Mouse (Mus musculus): ENCODE measurements around the gene Afp.

The Afp gene

GRCm38 (mm10) chr5:90509828-90510592, 19.5 kb downstream of the Afp start:
- DNase-seq: no peak

- DNase-seq: no peak
Observed at GRCm38 (mm10) chr5:90512288-90512955, 21.9 kb downstream of the Afp start.

- no peak for DNase-seq
Observed at GRCm38 (mm10) chr5:90515561-90515960, 25.0 kb downstream of the Afp start.

DNA sequence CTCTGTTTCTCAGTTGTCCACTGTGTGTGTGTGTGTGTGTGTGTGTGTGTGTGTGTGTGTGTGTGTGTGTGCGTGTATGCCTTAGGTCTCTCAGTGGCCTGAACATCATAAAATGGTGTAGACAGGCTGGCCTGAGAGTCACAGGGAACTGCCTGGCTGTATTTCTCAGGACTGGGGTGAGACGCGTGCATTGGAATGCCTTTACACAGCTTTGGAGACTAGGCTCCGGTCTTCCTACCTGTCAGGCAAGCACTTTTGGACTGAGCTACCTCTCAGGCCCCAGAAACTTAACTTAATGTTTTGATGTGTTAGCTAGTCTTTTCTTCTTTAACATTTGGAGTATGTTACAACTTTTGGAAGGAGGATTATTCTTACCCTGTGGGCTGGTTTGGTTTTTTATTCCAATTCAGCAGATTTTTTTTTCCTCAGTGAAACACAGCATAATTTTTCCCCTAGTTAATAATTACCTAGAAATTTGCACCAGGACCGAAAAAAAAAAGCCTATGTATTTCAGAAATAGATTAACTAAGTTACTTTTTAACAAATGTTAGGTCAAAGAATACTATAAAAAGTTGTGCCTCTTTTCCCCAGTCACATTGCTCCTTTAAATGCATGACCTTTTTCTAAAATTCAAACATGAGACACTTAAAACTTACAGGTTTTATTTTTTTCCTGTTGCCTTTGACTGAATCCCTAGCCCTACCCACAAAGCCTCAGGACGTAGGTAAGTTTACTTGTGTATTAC, 28.0 kb downstream of the Afp start, which contains the start of gene Afm:
TSS of gene Afm (plus strand) at position 577 of the 745 bp plus-strand sequence.
- DNase-seq: no peak

GRCm38 (mm10) chr5:90551191-90551590, 60.7 kb downstream of the Afp start:
- no peak for DNase-seq

DNA sequence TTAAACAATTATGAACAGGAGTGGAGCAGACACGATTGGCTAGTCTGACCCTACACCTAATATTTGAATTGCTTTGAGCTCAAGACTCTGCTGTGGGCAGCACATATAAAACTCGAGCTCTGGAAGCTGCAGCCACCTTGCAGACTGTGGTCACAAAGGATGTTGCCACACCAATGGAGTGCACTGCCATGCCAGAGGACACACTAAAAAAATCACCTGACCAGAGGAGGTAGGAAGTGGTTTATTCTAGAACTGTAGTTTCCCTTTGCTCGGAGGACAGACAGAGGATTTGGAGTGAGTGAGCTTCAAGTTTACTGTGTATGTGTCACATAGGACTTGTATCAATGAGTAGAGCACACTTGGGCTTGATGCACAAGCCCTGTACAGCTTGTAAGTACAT, 65.5 kb downstream of the Afp start:
- DNase-seq: no peak
